Mouse (Mus musculus) lung, embryonic 14.5 days (tissue): Measurements from ENCODE around the gene Fxyd1. TPM values are rescaled to one million over a fixed set of nuclear protein-coding genes. Genes with fewer than 3 reads are reported as not detected.
A peak's percentile ranks its signal among the peaks of the same experiment; 100 is the strongest.

Experiments
- ATAC-seq: fragments of 200-750 bp; cut with Nextera tagmentation; 2 replicates; pipeline ENCODE4 v1.8.0; 2017; ENCODE audit warnings: mild to moderate bottlenecking, moderate TSS enrichment, moderate library complexity; ENCODE audit not compliant: insufficient read depth
- DNase-seq: peaks from one replicate; pipeline ENCODE4 v3.0.0-alpha.2; 2015
- H3K27ac ChIP-seq: fragments of 300-500 bp; sonication (generic); 2 replicates; pipeline ENCODE4 v1.5.1; 2014; ENCODE audit warnings: low read depth, mild to moderate bottlenecking, moderate library complexity
- H3K27me3 ChIP-seq: fragments of 300-500 bp; sonication (generic); 2 replicates; pipeline ENCODE4 v1.6.1; 2014; ENCODE audit warnings: low read length, control low read depth; ENCODE audit not compliant: insufficient read depth
- H3K36me3 ChIP-seq: fragments of 300-500 bp; sonication (generic); 2 replicates; pipeline ENCODE4 v1.6.1; 2014; ENCODE audit warnings: control low read depth; ENCODE audit not compliant: insufficient read depth
- H3K4me1 ChIP-seq: fragments of 300-500 bp; sonication (generic); 2 replicates; pipeline ENCODE4 v1.6.1; 2014; ENCODE audit warnings: antibody characterized with exemption, control low read depth; ENCODE audit not compliant: insufficient read depth
- H3K4me2 ChIP-seq: fragments of 300-500 bp; sonication (generic); 2 replicates; pipeline ENCODE4 v1.6.1; 2014; ENCODE audit warnings: mild to moderate bottlenecking
- H3K4me3 ChIP-seq: fragments of 300-500 bp; sonication (generic); 2 replicates; pipeline ENCODE4 v1.5.1; 2014; ENCODE audit warnings: low read depth, low read length
- H3K9ac ChIP-seq: fragments of 300-500 bp; sonication (generic); 2 replicates; pipeline ENCODE4 v1.6.1; 2014
- H3K9me3 ChIP-seq: fragments of 300-500 bp; sonication (generic); 2 replicates; pipeline ENCODE4 v1.6.1; 2016; ENCODE audit warnings: low read depth, low read length, control low read depth
- CTCF ChIP-seq: IDR thresholded peaks from 2 replicates; pipeline ENCODE4 v1.5.1; 2016; ENCODE audit warnings: antibody characterized with exemption, low read depth
- WGBS: fragments of 180-500 bp; shearing (Covaris S2); extraction: QIAGEN DNeasy Blood & Tissue Kit; methylation state at CpG from one replicate; pipeline ENCODE4 v1.1.7; 2014; 5-methylcytosine and 5-hydroxymethylcytosine counted together
- polyA plus RNA-seq: library from polyadenylated mRNA; unstranded; fragments of >200 nt; fragmentation: Nextera tagmentation; extraction: Ambion mirVana; gene quantifications from 2 replicates; pipeline ENCODE4 v1.2.1, GENCODE M21; 2014

The Fxyd1 gene
- polyA plus RNA-seq, 1 experiment from 2014 or later: 51.4 TPM

DNA sequence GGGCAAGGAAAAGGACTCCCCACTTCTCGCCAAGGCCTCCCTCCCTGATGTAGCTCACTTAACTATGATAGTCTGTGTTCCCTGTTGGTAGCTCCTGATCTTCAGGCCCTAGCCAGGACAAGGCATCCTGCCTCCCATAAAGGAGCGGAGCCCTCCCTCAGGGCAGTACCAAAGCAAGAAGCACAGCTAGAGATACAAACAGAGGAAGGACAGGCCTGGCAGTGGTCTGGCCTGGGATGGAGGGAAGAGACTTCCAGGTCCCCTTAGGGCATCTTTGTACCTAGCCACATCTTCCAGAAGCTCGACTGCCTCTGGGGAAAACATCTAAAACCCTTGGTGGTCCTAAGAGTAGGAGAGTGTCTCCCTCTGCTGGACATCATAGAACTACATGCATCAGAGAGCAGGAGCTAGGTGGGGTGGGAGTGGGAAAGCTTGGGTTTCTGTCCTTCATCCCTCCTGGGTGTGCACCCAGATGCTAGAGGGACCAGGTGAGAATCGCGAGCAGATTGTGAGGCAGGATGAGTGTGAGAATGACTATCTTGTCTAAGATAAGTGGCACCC, 21.0 kb upstream of the Fxyd1 start:
- H3K4me3 ChIP-seq: no peak overlapping the region
- no peak overlapping the region for H3K27ac ChIP-seq
- H3K9me3 ChIP-seq: no peaks in the 10 kb centered on the region
- 43% methylated on average over 5 of the region's 5 CpGs for WGBS
- H3K27me3 ChIP-seq: no peaks in the 10 kb centered on the region
- H3K36me3 ChIP-seq: no peaks in the 10 kb centered on the region
- H3K4me2 ChIP-seq: no peak overlapping the region
- no peaks in the 10 kb centered on the region for H3K4me1 ChIP-seq
- ATAC-seq (peak; percentile 50; the same call in 1 of the 2 replicates), DNase-seq (peak; percentile 87)
- H3K9ac ChIP-seq: no peak overlapping the region
- TF ChIP-seq CTCF: peak; percentile 93

DNA sequence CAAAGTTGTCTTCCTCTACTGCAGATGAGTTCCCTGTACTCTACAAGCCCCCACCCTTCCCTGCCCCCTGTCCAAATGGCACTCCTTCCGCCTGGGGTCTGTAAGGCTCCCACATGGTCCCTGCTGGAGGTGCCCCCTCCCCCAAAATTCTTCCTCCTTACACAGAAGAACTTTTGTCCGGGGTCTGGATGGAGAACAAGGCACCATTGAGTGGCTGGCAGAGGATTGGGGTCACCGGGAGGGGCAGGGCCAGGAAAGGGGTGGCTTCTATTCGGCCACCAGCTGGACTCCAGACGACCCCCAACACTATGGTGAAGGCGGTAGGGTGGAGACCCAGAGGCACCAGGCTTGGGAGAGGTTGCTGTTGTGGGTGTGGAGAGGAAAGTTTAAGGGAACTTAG, 20.5 kb upstream of the Fxyd1 start:
- H3K4me3 ChIP-seq: no peak overlapping the region
- ATAC-seq: peak; percentile 16; the same call in 1 of the 2 replicates
- no peaks in the 10 kb centered on the region for H3K4me1 ChIP-seq
- TF ChIP-seq CTCF: no peak
- H3K4me2 ChIP-seq: no peak overlapping the region
- DNase-seq: no peak
- no peaks in the 10 kb centered on the region for H3K9me3 ChIP-seq
- no peaks in the 10 kb centered on the region for H3K36me3 ChIP-seq
- no peak overlapping the region for H3K9ac ChIP-seq
- 42% methylated on average over 6 of the region's 6 CpGs for whole genome bisulfite sequencing
- no peak overlapping the region for H3K27ac ChIP-seq
- H3K27me3 ChIP-seq: no peaks in the 10 kb centered on the region

DNA sequence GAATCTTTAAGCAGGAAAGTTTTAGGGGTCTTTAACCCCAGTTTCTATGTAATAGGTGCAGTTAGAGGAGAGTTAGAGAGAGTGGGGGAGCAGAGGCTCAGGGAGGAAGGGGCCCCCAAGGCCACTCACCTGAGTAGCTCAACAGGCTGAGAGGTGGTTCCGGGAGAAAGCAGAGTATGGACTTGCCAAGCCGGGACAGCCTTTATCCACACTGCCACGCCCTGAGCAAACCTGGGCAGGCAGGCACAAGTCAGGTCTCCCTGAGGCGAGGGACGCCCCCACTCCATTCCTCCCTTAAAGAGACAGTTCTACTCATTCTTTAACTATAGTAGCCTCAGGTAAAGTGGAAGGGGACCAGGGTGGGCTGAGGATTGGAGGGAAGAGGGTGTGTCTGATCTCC, 19.5 kb upstream of the Fxyd1 start, which contains the start of gene Fxyd3:
Gene Fxyd3, minus strand, starts transcription at position 213 of the 400 bp plus-strand sequence.
- no peak within 1 kb of the TSS; the same call in 1 of the 2 replicates for H3K9ac ChIP-seq
- no peaks in the 10 kb centered on the region for H3K4me1 ChIP-seq
- 0 out of 2 replicates have a peak within 1 kb of the TSS, but pooled peaks have one; percentile 8 for H3K4me3 ChIP-seq
- no peak for TF ChIP-seq CTCF
- no peak within 1 kb of the TSS for H3K27ac ChIP-seq
- no peaks in the 10 kb centered on the region for H3K36me3 ChIP-seq
- peak within 1 kb of the TSS; percentile 23; the same call in 1 of the 2 replicates for H3K4me2 ChIP-seq
- H3K27me3 ChIP-seq: no peaks in the 10 kb centered on the region
- no peaks in the 10 kb centered on the region for H3K9me3 ChIP-seq
- ATAC-seq: peak; percentile 72
- 39% methylated on average over 5 of the region's 5 CpGs for WGBS
- DNase-seq: peak; percentile 41

DNA sequence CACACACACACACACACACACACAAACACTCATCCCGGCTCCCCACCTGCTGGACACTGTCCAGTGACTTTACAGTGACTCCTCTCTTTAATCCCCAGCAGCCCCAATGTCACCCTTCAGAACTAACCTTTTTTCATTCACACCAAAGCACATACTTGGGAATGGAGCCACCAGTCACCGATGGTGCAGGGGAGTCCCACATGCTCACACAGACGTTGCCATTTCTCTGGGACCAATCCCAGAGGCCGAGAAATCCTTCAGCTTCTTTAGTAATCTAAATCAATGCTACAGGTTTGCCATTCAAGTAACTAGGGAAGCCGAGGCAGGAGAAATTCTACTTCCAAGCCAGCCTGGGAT, 17.7 kb upstream of the Fxyd1 start:
- H3K36me3 ChIP-seq: no peaks in the 10 kb centered on the region
- H3K4me1 ChIP-seq: 0 out of 2 replicates have a peak, but pooled peaks cover 3% of the 10 kb centered on the region
- no peaks in the 10 kb centered on the region for H3K9me3 ChIP-seq
- H3K27me3 ChIP-seq: no peaks in the 10 kb centered on the region
- 57% methylated on average over 5 of the region's 5 CpGs for WGBS
- H3K4me2 ChIP-seq: no peak overlapping the region
- no peak for DNase-seq
- no peak overlapping the region for H3K9ac ChIP-seq
- ATAC-seq: no peak
- no peak for TF ChIP-seq CTCF
- no peak overlapping the region for H3K27ac ChIP-seq
- no peak overlapping the region for H3K4me3 ChIP-seq

DNA sequence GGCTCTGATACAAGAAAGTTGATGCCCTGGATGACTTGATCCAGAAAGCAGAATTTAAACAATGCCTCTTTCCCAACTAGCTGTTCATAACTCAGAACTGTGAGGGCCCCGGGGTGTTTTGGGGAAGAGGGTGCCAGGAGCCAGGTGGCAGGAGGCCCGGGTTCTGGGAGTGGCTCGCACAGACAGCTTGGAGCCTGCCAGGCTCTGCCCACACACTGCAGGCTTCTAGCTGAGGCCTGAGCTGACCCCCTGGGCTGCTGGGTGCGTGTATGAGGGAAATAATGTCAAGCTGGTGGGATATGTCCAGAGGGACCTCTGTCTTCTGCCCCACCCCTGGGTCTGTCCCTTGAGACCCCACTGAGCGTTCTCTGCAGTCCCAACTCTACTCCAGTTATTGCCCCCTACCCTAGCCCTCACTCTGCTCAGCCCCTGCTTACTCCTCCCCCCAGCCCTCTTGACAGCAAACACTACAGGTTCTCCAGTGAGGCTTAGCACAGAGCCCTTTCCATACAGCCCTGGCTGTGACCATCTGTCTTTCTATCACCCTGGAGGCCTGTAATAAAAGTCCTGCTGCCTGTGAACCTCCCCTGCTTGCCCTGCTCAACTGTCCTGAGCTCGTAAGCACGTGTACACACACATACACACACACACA, 17.2 kb upstream of the Fxyd1 start:
- ATAC-seq (0 out of 2 replicates have a peak, but pooled peaks have one; percentile 2), DNase-seq (no peak)
- no peak overlapping the region for H3K27ac ChIP-seq
- 47% methylated on average over 7 of the region's 7 CpGs for WGBS
- no peak for TF ChIP-seq CTCF
- H3K4me3 ChIP-seq: no peak overlapping the region
- H3K9ac ChIP-seq: no peak overlapping the region
- no peaks in the 10 kb centered on the region for H3K27me3 ChIP-seq
- H3K9me3 ChIP-seq: no peaks in the 10 kb centered on the region
- H3K4me1 ChIP-seq: 0 out of 2 replicates have a peak, but pooled peaks cover 3% of the 10 kb centered on the region
- H3K4me2 ChIP-seq: no peak overlapping the region
- H3K36me3 ChIP-seq: no peaks in the 10 kb centered on the region

DNA sequence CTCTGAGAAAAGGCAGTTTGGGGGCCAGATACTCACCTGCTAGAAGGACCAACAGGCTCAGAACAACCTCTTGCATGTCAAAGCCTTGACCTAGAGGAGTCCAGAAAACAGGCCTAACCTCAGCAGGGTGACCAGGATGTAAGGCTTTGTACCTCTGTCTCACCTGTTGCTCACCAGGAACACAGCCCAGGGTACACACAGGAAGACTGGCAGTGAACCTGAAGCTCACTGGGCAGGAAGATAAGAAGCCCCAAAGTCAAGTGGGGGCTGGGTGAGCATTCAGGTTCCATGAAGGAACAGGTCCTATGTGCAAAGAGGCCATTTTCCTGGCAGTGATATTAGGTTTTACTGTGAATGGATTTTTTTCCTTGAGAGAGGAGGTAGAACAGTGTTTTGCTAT, 16.5 kb upstream of the Fxyd1 start:
- H3K4me3 ChIP-seq: no peak overlapping the region
- no peak for ATAC-seq

DNA sequence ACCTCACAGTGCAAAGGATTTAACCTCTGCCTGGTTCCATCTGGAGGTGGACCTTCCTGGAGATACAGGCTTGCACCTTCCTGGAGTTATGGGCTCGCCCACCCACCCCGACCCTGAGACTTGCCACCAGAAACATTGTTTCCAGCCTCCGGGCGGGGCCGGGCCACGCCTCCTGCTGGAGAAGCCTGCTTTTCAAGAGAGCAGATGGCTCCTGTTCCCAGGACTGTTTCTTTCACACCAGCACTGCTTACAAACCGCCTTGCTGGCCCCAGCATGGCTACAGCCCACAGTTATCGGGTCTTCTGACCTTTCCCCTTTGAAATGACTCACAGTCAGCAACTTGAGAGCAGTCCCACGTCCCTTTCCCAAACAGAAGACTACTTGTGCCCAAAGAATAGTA, 15.3 kb upstream of the Fxyd1 start:
- ATAC-seq (no peak), DNase-seq (no peak)
- H3K4me1 ChIP-seq: peaks cover 3% of the 10 kb centered on the region; the same call in 1 of the 2 replicates
- no peak for TF ChIP-seq CTCF
- no peaks in the 10 kb centered on the region for H3K27me3 ChIP-seq
- H3K27ac ChIP-seq: no peak overlapping the region
- no peak overlapping the region for H3K9ac ChIP-seq
- H3K4me3 ChIP-seq: no peak overlapping the region
- WGBS: 34% methylated on average over 9 of the region's 9 CpGs
- no peak overlapping the region for H3K4me2 ChIP-seq
- H3K36me3 ChIP-seq: no peaks in the 10 kb centered on the region
- H3K9me3 ChIP-seq: no peaks in the 10 kb centered on the region

More for the DNA sequence above, 16.5 kb upstream of the Fxyd1 start:
- H3K4me1 ChIP-seq: 0 out of 2 replicates have a peak, but pooled peaks cover 3% of the 10 kb centered on the region
- no peaks in the 10 kb centered on the region for H3K36me3 ChIP-seq
- no peak overlapping the region for H3K4me2 ChIP-seq
- no peak for DNase-seq
- H3K27ac ChIP-seq: no peak overlapping the region
- no peaks in the 10 kb centered on the region for H3K9me3 ChIP-seq
- H3K9ac ChIP-seq: no peak overlapping the region
- no peaks in the 10 kb centered on the region for H3K27me3 ChIP-seq
- TF ChIP-seq CTCF: no peak
